Mouse (Mus musculus): ENCODE measurements around the gene Foxo1.

Foxo1 gene

DNA sequence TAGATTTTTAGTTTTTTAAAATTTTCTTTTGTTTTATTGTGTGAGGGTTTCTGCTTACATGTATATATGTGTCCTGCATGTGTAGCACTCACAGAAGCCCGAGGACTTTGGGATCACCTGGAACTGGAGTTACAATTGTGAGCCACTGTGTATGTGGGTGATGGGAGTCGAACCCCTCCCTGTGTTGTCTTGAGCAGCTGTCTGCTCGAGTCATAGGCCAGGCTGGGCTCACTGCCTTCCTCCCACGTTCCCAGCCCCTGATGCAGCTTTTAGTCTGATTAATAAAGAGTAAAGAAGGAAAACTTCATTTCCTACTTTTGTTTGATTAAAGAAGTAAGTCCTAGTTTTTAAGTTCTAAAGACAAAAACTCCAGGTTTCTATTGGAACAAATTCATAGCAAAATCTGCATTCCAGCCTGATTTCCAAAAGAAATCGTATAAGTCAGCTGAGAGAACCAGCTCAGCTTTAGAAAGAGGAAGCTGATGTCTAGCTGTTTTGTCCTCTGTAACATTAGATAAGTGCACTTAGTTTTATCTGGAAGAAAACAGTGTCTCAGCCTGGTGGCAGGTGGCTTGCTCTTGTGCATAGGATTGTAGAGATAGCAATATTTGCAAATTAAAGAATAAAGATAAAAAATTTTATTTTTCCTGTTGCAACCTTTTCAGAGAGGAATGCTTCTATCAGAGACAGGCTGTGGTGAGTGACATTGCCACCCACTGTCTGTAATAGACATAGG is 40.6 kb downstream of the Foxo1 start:
- DNase-seq (ENCODE audit: low spot score) = no peak

DNA sequence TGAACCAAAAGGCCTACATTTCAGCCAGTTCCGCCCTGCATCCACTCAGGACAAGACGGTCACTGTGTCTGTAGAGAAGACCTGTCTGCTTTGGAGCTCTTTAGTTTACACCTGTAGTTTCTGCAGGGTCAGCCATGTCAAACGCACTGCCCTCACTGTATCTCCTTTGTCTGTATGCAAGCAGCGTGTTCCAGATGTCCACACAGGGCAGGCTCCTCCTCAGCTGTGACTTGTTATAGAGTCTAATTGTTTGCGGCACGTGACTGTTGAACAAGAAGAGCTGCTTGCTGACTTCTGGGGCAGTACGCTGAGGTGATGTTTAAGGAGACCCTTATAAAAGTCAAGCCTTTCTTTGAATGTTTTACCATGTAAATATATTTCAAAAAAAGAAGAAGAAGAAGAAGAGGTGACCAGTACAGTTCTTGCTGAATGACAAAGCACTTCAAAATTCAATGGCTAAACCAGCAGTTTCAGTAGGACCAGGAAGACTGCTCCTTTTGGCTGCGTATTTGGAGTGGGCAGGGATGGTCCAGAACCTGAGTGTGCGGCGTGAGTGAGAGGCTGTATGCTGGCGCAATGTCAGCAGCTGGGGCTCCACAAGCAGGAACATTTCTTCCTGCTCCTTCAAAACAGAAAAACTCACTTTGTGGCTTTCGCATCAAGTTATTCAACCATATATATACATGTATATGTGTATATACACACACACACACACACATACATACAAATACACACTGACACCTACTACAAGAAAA is 52.6 kb downstream of the Foxo1 start:
- DNase-seq (ENCODE audit: low spot score) = no peak

DNA sequence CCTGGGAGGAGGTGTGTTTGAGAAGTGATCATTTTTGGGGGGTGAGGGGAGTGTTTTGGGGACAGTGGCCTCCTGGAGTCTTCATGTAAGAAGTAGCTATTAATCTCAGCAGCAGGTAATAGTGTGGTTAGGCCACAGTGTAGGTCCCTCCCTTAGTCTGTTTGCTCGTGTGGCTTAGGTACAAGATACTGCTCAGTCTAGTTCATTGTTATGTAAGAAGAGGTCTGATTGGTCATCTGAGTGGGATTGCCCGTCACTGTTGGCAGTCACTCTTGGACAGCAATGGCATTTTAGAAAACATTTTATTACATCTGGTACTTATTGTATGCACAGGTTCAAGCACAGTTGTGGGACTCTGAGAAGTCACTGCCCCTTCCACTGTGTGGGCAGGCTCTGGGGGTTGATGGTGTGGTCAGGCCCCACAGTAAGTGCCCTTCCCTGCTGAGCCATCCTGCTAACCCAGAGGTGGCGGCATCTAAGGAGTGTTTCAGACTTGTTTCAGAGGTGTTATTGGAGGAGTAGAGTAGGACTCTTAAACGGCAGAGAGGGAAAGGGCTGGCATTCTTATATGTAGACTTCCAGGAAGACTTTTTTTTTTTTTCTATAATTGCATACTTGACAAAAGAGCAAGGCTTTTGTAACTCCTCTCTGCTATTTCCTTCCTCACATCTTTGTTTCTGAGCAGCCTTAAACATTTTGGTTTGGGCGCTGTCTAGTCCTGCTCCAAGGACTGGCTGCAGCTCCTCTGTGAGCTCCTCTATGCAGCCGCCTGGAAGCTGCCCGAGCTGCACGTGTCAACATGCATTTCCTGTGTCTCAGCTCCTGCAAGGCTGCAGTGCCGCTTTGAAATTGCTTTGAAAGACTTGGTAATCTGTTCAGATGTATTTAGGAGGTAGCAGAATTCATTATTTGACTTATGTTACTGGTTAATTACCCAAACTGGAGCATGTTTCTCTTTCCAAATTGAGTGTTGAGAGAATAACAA is 54.6 kb downstream of the Foxo1 start:
- DNase-seq (ENCODE audit: low spot score) = no peak

DNA sequence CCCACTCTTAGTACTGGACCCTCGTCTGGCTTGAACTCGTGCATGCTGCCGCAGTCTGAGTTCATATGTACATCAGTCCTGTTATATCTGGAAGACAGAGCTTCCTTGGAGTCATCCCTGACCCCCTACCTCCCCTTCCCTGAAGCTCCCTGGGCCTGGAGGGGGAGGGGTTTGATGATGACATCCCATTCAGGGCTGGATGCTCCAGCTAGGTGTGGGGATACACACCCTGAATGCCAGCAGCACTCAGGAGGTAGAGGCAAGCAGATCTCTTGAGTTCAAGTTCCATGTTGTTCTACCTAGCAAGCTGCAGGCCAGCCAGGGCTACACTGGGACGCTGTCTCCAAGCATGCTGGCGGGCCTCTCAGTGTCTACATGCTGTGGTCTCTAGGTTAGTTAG is 56.9 kb downstream of the Foxo1 start:
- DNase-seq (ENCODE audit: low spot score) = no peak

DNA sequence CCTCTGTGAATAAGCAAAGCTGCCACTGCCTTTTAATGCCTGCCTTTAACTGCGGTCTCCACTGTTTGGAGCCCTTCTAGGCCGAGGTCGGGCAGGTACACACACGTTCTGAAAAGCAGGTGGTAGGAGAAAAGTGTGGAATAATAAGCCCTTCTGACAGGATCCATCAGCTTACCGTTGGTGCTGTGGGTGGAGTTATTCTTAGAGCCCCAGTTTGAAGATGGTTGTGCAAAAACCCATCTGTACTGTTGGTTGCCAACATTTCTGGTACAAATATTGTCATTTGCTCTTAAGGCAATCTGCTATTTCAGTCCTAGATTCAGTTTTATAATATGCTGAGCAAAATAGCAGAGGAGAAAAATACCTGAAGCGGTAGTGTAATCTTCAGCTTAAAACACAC is 58.6 kb downstream of the Foxo1 start:
- no peak for DNase-seq (ENCODE audit: low spot score)

DNA sequence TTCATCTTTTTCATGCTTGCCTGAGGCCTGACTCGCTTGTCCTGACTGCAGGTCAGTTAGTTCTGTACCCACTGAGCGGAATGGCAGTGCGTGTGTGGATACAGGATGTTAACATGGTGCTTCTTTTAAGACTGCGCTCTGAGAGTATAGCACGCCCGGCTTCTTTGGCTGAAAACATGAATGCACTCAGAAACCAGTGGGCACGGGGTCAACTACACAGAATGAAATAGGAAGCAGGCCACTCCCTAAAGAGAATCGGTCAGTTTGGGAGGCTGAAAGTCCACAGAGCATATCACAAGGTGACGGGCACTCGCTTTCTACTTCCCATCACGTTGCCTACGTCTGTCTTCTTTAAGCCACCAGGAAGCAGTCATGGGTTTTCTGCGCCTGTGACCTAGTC is 59.0 kb downstream of the Foxo1 start:
- no peak for DNase-seq (ENCODE audit: low spot score)

DNA sequence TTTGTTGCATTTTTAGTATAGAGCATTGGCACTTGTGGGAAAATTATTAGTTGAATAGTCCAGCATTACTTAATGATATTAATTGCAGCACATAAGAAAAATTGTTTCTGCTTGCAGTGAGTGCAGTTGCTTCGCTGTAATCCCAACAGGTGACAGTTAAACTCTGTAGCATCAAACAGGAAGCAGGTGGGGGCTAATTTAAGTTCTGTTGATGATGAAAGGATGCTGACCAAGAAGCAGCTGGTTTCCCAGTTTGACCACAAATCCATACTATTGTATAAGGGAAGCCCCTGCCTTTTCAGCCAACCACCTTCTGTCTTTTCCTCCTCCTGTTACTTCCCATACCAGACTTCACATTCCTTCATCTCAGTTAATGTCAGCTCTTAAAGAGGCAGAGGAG is 63.6 kb downstream of the Foxo1 start:
- no peak for DNase-seq (ENCODE audit: low spot score)

DNA sequence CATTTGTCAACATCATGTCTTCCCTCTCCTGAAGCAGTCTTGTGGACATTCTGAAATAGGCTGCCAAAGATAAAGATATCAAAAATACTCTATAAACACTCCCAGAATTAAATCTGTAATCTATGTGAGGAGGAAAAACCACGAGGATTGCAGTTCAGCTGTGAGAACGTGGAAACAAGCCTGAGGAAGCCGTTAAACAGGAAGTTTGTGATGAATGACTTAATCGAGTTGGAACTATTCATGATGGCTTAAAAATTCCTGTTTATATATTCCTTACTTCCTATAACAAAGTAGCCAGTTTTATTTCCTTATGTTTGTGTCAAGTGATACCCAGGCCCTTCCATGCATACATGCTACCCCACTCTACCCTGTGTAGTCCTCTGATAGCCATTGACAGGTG is 70.6 kb downstream of the Foxo1 start:
- no peak for DNase-seq (ENCODE audit: low spot score)

DNA sequence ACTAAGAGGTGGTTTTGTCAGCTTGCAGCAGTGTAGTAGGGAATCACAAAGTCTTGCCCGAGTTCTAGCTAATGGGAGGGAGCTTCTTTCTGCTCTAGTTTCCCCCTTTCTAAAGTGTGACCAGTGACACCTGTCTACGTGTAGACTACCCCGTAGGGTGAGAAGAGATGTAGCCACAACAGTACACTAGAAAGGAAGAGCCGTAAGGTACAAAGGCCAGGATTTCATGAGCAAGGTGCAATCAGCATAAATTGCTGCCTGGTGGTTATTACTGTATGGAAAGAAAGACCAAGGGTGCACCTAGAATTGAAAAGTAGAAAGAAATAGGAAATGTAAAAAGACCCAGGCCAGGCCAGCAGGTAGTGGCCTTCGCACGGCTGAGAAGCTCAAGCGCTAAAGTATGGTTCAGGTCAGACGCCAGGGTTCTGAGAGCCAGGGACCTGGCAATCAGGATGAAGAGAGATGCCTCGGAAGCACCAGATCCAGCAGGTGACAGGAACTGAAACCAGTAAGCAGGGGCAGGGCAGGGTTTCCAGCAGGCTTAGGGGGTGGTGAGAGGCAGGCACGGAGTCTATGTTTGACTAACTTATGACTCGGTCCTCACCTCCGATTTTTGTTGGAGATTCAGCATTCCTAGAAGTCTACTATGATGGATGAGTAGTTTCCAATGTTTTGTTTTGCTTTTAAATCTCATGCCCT is 72.3 kb downstream of the Foxo1 start:
- no peak for DNase-seq (ENCODE audit: low spot score)

DNA sequence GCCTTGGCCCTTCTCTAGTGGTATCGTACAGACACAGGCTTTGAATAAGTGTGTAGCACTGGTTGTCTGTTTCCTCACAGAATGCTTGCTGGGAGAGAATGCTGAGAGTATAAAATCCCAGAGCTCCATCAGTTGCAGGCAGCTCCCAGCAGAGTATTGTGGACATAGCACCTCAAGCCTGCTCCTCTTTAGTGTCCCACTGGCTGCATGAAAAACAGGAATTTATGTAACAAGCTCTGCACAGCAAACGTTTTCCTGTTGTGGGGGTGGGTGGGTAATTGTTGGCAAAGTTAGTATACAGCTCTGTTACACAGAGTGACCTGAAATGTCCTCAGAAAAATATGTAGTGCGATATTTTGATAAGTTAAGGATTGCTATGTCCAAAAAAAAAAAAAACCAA is 74.1 kb downstream of the Foxo1 start:
- no peak for DNase-seq (ENCODE audit: low spot score)

DNA sequence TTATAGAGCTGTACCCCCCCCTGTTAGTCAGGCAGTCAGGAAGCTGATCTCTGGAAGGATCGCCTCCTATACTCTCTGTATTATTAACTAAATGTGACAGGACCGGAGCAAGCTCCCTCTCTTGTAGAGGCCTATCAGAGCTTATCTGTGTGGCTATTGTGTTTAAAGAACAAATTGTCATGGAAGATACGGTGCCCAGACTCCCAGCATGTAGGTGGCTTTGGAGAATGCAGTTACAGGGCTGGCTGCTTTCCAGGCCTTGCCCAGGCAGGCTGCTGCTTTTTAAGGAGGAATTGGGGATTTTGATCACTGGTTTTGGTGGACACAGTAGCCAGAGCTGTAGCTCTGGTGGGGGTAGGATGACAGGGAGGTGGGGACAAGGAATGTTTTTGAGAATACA is 74.7 kb downstream of the Foxo1 start:
- no peak for DNase-seq (ENCODE audit: low spot score)

DNA sequence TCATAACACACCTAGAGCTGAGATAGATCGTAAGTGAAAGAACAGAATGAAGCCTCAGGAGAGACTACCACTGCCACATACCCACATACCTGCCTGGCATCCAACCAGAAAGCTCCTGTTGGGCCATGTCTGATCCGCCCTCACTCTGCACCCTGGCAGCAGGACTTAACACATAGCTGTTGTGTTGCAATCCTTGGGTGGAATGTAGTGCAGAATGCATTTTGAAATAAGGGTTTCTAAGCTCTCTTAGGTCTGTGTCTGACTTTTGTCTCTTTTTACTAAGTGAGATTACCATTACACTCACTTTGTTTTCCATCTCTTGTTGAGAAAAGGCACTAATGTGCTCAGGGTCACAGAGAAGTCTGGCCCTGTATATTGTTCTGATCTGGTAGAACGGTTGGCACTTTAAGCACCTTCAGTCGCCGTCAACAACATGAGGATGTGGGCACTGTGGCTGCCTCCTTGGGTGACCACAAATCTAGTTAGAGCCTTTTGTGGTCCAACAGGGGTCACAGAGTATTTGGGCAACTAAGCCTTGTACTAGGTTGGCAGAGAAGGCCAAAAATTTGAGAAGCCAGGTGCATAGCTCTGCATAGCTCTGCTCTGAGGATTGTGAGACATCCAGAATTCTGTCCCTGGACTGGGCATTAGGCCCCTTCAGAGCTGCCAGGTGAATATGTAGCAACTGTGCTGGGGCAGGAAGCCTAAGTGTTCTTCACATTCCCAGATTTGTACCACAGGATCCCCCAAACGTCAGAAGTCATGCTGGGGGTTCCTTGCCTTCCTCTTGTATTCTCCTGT is 75.3 kb downstream of the Foxo1 start:
- peak; percentile 43 for DNase-seq (ENCODE audit: low spot score)

DNA sequence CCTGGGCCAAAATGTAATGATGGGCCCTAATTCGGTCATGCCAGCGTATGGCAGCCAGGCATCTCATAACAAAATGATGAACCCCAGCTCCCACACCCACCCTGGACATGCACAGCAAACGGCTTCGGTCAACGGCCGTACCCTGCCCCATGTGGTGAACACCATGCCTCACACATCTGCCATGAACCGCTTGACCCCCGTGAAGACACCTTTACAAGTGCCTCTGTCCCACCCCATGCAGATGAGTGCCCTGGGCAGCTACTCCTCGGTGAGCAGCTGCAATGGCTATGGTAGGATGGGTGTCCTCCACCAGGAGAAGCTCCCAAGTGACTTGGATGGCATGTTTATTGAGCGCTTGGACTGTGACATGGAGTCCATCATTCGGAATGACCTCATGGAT is 77.7 kb downstream of the Foxo1 start:
- no peak for DNase-seq (ENCODE audit: low spot score)

DNA sequence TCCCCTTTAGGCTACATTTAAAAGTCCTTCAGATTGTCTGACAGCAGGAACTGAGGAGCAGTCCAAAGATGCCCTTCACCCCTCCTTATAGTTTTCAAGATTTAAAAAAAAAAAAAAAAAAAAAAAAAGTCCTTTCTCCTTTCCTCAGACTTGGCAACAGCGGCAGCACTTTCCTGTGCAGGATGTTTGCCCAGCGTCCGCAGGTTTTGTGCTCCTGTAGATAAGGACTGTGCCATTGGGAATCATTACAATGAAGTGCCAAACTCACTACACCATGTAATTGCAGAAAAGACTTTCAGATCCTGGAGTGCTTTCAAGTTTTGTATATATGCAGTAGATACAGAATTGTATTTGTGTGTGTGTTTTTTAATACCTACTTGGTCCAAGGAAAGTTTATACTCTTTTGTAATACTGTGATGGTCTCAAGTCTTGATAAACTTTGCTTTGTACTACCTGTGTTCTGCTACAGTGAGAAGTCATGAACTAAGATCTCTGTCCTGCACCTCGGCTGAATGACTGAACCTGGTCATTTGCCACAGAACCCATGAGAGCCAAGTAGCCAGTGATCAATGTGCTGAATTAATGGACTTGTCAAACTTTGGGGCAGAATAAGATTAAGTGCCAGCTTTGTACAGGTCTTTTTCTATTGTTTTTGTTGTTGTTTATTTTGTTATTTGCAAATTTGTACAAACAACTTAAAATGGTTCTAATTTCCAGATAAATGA is 79.0 kb downstream of the Foxo1 start:
- no peak for DNase-seq (ENCODE audit: low spot score)

DNA sequence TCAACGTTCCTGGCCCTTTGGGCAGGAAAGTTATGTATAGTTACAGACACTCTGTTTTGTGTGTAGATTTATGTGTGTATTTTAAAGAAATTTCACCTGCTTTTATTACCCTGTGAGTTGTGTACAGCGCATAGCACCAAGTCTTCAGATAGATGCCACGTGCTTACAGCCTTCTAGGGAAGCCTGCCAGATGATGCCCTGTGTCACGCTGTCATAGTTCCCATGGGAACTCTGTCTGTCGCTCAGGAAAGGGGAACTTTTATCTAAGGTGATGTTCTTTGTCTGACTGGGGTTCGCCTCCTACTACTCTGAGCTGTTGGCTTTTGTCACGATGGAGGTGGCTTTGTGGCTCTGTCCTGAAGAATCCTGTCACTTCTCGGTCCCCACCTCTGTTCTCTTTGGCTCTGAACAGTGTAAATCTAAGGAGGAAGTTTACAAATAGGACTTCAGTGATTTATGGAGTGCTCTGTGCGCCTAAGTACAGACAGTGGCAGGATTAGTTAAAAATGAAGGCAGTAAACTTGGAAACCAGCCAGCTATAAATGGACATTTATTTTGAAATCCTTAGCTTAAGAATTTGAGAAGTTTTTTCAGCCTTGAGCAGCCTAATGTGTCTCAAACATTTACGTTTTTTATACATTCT is 80.0 kb downstream of the Foxo1 start:
- no peak for DNase-seq (ENCODE audit: low spot score)

DNA sequence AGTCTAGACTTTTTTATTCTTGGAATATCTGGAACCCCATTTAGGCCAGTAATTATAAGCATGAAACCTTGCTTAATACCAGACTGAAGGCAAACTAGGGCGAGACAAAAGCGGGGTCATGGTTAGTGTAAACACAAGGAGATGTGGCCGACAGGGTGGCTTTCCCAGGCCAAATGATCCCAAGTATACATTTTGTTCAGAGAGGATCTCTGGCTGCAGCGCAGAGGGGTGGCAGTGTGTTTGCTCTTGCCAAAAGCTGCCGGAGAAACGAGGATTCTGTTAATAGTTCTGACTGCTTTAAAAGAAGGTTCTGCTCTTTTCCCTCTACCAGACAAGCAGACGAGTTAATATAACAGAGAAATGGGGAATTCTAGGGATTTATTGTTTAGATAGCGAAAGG is 82.5 kb downstream of the Foxo1 start:
- DNase-seq (ENCODE audit: low spot score) = no peak

DNA sequence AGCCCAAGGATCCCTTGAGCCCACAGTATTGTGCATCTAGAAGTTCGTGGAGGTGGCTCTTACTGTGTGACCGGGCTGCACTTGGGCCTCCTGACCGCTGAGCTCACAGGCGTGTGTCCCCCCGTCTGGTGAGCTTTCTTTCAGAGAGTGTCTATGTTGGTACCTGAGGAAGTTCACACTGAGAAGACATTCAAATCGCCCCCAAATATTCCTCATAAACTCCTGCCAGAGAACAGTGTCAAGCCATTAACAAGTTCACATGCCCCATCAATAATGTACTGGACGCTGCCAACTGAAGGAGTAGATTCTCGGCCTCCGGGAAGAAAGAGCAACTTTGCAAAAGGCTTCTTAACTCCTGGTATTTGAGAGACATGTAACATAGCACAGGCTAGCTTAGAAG is 83.8 kb downstream of the Foxo1 start:
- no peak for DNase-seq (ENCODE audit: low spot score)

DNA sequence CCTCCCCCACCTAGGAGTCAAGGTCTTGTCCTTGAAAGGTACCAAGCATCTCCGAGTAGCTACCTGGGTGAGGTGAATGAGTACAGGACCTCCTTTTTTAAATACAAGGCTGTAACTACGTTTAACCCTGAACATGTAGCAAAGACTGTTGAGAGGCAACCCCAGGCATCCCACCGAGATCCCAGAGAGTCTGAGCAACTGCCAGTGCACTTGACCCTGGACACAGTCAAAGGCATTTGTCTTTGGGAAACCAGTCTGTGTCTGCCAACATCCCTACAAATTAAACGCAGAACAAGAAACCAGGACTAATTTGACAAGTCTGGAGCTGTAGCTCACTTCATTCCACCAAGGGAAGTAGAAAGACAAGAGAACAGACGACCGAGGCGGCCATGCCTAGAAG is 86.1 kb downstream of the Foxo1 start:
- no peak for DNase-seq (ENCODE audit: low spot score)

DNA sequence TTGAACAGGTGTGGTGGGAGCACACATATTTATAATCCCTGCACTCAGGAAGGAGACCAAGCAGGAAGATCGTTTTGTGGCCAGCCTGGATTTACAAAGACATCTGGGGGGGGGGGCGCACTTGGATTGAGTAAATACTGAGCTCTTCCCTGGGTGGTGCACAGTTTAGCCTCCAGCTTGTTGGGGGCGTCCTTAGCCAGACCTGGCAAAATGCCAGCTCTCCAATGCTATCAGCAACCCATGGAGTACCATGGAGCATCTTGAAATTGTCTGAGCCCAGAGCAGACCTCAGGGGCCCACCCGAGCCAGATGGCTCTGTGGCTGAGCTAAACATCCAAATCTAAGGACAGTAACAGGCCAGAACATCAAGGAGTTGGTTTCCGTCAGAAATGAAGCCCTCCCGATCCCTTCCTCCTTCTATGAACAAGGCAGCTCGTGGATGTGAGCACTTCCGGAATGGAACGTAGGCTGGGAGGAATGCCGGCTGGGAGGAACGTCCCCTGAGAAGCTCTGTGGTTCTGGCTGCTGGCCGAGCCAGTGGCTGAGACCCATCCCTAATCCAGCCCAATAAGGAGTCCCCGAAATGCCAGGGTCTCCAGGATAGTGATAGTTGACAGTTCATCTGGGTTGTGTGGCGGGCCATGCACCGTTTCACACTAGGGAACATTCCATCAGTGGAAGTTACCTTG is 89.3 kb downstream of the Foxo1 start:
- no peak for DNase-seq (ENCODE audit: low spot score)

Measured in urinary bladder, postnatal 25 days (tissue).